Comparison of ENCODE assay signal across 9 mouse cellular contexts in genomic region chr5:77074914-77075313, GRCm38 (mm10). TPM values are rescaled to one million over a fixed set of nuclear protein-coding genes. Genes with fewer than 3 reads are reported as not detected.
DNase-seq lines count a peak whose midpoint lies in the region; TF ChIP-seq lines count a peak whose summit lies in the region.
"Had no signal": no experiment of that assay in that cellular context is flagged by ENCODE, and none has a peak within 500 bp of the region (broad histone marks: within the 10 kb centered on the region; RNA-seq: fewer than 3 reads in every experiment).

No protein-coding gene starts in this region.

- intact Hi-C loops in gastrocnemius, postnatal 36 days (cut with DNase I), result loop anchor here (5.0 kb wide), 1 partner anchor 107 kb away; no protein-coding TSS in a partner anchor

- H3K4me3 ChIP-seq in lung, adult 2 months (replicated peaks; ENCODE audit: extremely low read depth, low read depth, low read length), result no peak overlapping the region
- H3K4me3 ChIP-seq: stomach, embryonic 15.5 days had no signal

- TF ChIP-seq CTCF in lung, adult 2 months (IDR thresholded peaks at IDR 0.05; ENCODE audit: insufficient read depth, low read length), result no peak

- H3K4me1 ChIP-seq in lung, adult 2 months (ENCODE audit: control insufficient read depth, insufficient read depth, low read length), result no peaks in the 10 kb centered on the region
- H3K4me1 ChIP-seq: stomach, embryonic 15.5 days had no signal

- no peak for TF ChIP-seq POLR2A in lung, adult 2 months (IDR thresholded peaks at IDR 0.05; ENCODE audit: borderline replicate concordance, extremely low read depth, low read depth, low read length)

- WGBS in lung, adult 2 months, result 29% methylated on average over 2 of the region's 2 CpGs

- DNase-seq in 3T3-L1 (ENCODE audit: low read depth, low spot score) (peak; percentile 99), NIH3T3 (ENCODE audit: low read depth) (peak; percentile 93)
- peak; percentile 27 to 41 for DNase-seq in gastrocnemius, postnatal 36 days
- peak; percentile 62 for DNase-seq in lung, adult 2 months
- DNase-seq in thymus, adult 18-20 months, result no peak
- no peak for DNase-seq in cerebellum, postnatal 36 days
- DNase-seq in spleen, adult 12 weeks (ENCODE audit: low spot score), result no peak

RNA-seq across cellular contexts. Expression of gene Hopx, which starts 40.0 kb away (rescaled TPM):
- 1 to 10 TPM; 3.1 to 3.6 TPM for total RNA-seq in gastrocnemius, postnatal 36 days (2021)
- 592 and 698 TPM in 2 replicates for polyA plus RNA-seq in lung, adult 2 months (2012; rRNA removed)

RNA-seq across cellular contexts. Expression of gene Thegl, which starts 59.1 kb away (rescaled TPM):
- not detected for total RNA-seq in gastrocnemius, postnatal 36 days (2021)
- polyA plus RNA-seq in lung, adult 2 months (2012; rRNA removed), result 0.18 and 0.65 TPM in 2 replicates
- total RNA-seq: gastrocnemius, postnatal 4 days had no signal

Comparison
In these comparisons a context has a peak if more than half of its experiments do, and no peak if none do; other contexts are left out.
1. DNase-seq: peak in 3T3-L1 (single experiment), NIH3T3 (single experiment), gastrocnemius, postnatal 36 days (2 of 2) and lung, adult 2 months (single experiment); none in thymus, adult 18-20 months (0 of 2), cerebellum, postnatal 36 days (0 of 2) and spleen, adult 12 weeks (single experiment).